Mouse (Mus musculus): ENCODE measurements around the gene Umps.

GRCm38 (mm10) chr16:33953008-33953407 is 13.8 kb downstream of the Umps start:
- TF ChIP-seq CTCF (IDR thresholded peaks at IDR 0.05; ENCODE audit: control insufficient read depth, insufficient read depth, low read length) (no peak), POLR2A (IDR thresholded peaks at IDR 0.05; ENCODE audit: borderline replicate concordance, control insufficient read depth, low read depth, low read length) (no peak)
